Mouse (Mus musculus): ENCODE results near the gene Gm45618. TPM values are rescaled to one million over a fixed set of nuclear protein-coding genes. Genes with fewer than 3 reads are reported as not detected.
A peak's percentile ranks its signal among the peaks of the same experiment; 100 is the strongest.

Gene Gm45618
- polyA plus RNA-seq, 1 experiment from 2014 or later, result 0.36 TPM

- no peaks in the 10 kb centered on the region for H3K27me3 ChIP-seq (replicated peaks)
- peak overlapping the region; percentile 91 for H3K4me2 ChIP-seq
- peak; percentile 35 for ATAC-seq (replicated peaks)
- peak overlapping the region; percentile 98 for H3K9ac ChIP-seq
- H3K27ac ChIP-seq, result peak overlapping the region; percentile 78
- H3K9me3 ChIP-seq, result no peaks in the 10 kb centered on the region
- WGBS, result 2% methylated on average over 4 of the region's 4 CpGs
- peaks cover 14% of the 10 kb centered on the region for H3K36me3 ChIP-seq (replicated peaks)
- peak overlapping the region; percentile 89 for H3K4me3 ChIP-seq
- H3K4me1 ChIP-seq, result peaks cover 73% of the 10 kb centered on the region
Measured at GRCm38 (mm10) chr7:142091848-142092247, 28.7 kb downstream of the Gm45618 start.

DNA sequence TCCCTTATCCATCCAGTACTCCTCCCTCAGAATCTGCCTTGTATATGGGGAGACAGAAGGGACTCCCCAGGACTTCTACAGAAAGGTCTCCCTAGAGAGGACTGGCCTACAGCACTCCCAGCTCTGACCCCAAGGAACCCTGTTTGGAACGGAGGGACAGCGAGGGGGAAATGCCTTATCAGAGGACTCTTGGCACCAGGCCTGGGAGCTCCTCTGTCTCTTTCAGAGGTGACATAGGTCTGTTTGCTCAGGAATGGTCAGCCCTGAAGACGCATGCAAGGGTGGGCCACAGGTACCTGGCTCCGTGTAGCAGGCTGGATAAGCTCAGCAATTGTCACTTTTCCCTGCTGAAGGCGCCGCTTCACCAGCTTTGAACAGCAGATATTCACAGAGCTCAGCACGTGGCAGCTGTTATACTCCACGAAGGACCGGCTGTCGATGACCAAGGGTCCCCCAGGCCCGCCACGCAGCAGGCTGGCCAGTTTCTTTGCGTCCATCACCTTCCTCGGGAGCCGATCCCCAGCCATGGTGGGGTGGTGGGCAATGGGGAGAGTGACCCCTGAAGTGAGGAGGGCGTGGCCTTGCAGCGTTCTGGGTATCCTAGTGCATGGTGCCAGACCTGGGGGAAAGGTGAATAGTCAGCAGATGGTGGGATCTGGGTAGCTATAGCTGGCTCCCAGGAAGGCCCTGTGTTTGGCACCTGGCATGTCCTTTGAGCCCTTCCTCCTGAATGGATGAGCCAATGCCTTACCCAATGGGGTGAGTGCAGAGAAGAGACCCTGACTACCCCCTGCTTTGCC lies 30.7 kb downstream of the Gm45618 start:
- H3K27ac ChIP-seq, result peak overlapping the region; percentile 77
- H3K9ac ChIP-seq, result peak overlapping the region; percentile 16; the same call in 1 of the 2 replicates
- peaks cover 29% of the 10 kb centered on the region for H3K36me3 ChIP-seq (replicated peaks)
- H3K4me2 ChIP-seq, result peak overlapping the region; percentile 91
- no peak overlapping the region for H3K4me3 ChIP-seq
- H3K4me1 ChIP-seq, result peaks cover 66% of the 10 kb centered on the region
- ATAC-seq (replicated peaks), result no peak
- WGBS, result 56% methylated on average over 17 of the region's 17 CpGs
- H3K9me3 ChIP-seq, result no peaks in the 10 kb centered on the region
- H3K27me3 ChIP-seq (replicated peaks), result no peaks in the 10 kb centered on the region

DNA sequence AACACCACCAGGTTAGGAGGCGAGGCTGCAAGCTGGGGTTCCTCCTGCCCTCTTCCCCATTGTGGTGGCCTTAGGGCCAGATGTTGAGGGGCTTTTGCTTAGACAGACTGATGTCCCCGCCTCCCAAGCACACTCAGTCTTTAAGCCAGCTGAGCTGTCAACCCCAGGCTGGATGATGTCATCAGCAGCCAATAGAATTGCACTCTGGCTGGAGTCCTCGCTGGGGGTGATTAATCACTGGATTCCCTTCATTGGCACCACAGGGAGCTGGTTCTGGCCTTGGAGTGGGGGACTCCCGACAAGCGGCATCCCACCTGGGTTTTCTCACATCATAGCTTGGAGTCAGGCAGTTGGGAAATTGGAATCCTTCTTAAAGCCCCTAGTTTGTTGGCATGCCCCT lies 31.6 kb downstream of the Gm45618 start:
- H3K9ac ChIP-seq, result 0 out of 2 replicates have a peak overlapping the region, but pooled peaks have one; percentile 25
- peak overlapping the region; percentile 91 for H3K4me2 ChIP-seq
- 0 out of 2 replicates have a peak overlapping the region, but pooled peaks have one; percentile 0 for H3K4me3 ChIP-seq
- peaks cover 71% of the 10 kb centered on the region for H3K4me1 ChIP-seq
- H3K27me3 ChIP-seq (replicated peaks), result no peaks in the 10 kb centered on the region
- peak overlapping the region; percentile 77 for H3K27ac ChIP-seq
- WGBS, result 2% methylated on average over 5 of the region's 5 CpGs
- no peaks in the 10 kb centered on the region for H3K9me3 ChIP-seq
- ATAC-seq (replicated peaks), result peak; percentile 55
- peaks cover 39% of the 10 kb centered on the region for H3K36me3 ChIP-seq (replicated peaks)

DNA sequence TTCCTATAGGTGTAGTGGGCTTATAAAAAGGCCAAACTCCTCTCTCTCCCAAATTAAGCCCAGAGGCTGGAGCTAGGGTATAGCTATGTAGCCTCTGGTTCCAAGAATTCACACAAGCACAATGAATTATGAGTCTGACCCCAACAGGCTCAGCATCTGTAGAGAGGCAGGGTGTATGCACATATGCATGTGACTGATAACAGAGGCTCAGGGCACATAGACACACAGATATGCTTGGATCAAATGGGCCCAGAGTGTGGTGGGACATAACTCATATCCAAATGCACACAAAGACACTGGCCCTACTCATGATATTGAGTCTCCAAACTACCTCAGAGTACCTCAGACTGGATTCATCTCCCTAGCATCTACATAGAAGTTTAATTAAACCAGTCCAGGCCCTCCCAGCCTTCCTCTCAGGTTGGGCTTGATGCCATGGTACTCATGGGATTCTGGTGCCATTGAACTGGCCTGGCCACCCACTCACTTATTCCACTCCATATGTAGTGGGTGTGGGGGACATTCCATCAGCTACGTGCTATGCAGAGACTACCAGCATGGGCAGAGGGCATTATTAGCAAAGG lies 33.4 kb downstream of the Gm45618 start:
- Histone ChIP-seq H3K4me2 (no peak overlapping the region), H3K27ac (no peak overlapping the region), H3K36me3 (replicated peaks) (peaks cover 54% of the 10 kb centered on the region), H3K9ac (no peak overlapping the region), H3K9me3 (no peaks in the 10 kb centered on the region), H3K4me1 (peaks cover 57% of the 10 kb centered on the region), H3K27me3 (replicated peaks) (peaks cover 7% of the 10 kb centered on the region; the same call in 1 of the 2 replicates), H3K4me3 (no peak overlapping the region)
- 81% methylated on average over 1 of the region's 1 CpGs for WGBS
- ATAC-seq (replicated peaks), result no peak

- peaks cover 49% of the 10 kb centered on the region for H3K4me1 ChIP-seq
- no peak for ATAC-seq (replicated peaks)
- 90% methylated on average over 4 of the region's 4 CpGs for WGBS
- no peak overlapping the region for H3K9ac ChIP-seq
- peaks cover 56% of the 10 kb centered on the region for H3K36me3 ChIP-seq (replicated peaks)
- H3K9me3 ChIP-seq, result no peaks in the 10 kb centered on the region
- H3K4me2 ChIP-seq, result no peak overlapping the region
- H3K4me3 ChIP-seq, result no peak overlapping the region
- H3K27ac ChIP-seq, result no peak overlapping the region
- H3K27me3 ChIP-seq (replicated peaks), result peaks cover 7% of the 10 kb centered on the region; the same call in 1 of the 2 replicates
Measured at GRCm38 (mm10) chr7:142086159-142086905, 34.2 kb downstream of the Gm45618 start.

- H3K36me3 ChIP-seq (replicated peaks), result peaks cover 62% of the 10 kb centered on the region
- 36% methylated on average over 3 of the region's 3 CpGs for WGBS
- no peak overlapping the region for H3K4me3 ChIP-seq
- 0 out of 2 replicates have a peak, but pooled peaks have one; percentile 3 for ATAC-seq (replicated peaks)
- H3K27me3 ChIP-seq (replicated peaks), result peaks cover 7% of the 10 kb centered on the region; the same call in 1 of the 2 replicates
- no peak overlapping the region for H3K4me2 ChIP-seq
- H3K9me3 ChIP-seq, result no peaks in the 10 kb centered on the region
- no peak overlapping the region for H3K27ac ChIP-seq
- H3K4me1 ChIP-seq, result peaks cover 34% of the 10 kb centered on the region
- H3K9ac ChIP-seq, result no peak overlapping the region
Measured at GRCm38 (mm10) chr7:142084820-142085219, 35.7 kb downstream of the Gm45618 start.

- Histone ChIP-seq H3K4me1 (peaks cover 30% of the 10 kb centered on the region), H3K27me3 (replicated peaks) (peaks cover 7% of the 10 kb centered on the region; the same call in 1 of the 2 replicates), H3K27ac (no peak overlapping the region), H3K4me2 (no peak overlapping the region), H3K4me3 (no peak overlapping the region), H3K9ac (no peak overlapping the region), H3K36me3 (replicated peaks) (peaks cover 62% of the 10 kb centered on the region), H3K9me3 (no peaks in the 10 kb centered on the region)
- peak; percentile 6; the same call in 1 of the 2 replicates for ATAC-seq (replicated peaks)
- WGBS, result 23% methylated on average over 5 of the region's 5 CpGs
Measured at GRCm38 (mm10) chr7:142084395-142084794, 36.1 kb downstream of the Gm45618 start.

GRCm38 (mm10) chr7:142083588-142084317 lies 36.8 kb downstream of the Gm45618 start:
- Histone ChIP-seq H3K27me3 (replicated peaks) (peaks cover 7% of the 10 kb centered on the region; the same call in 1 of the 2 replicates), H3K4me3 (no peak overlapping the region), H3K9ac (no peak overlapping the region), H3K27ac (no peak overlapping the region), H3K36me3 (replicated peaks) (peaks cover 62% of the 10 kb centered on the region), H3K9me3 (no peaks in the 10 kb centered on the region), H3K4me1 (peaks cover 23% of the 10 kb centered on the region), H3K4me2 (no peak overlapping the region)
- 45% methylated on average over 12 of the region's 12 CpGs for WGBS
- ATAC-seq (replicated peaks), result no peak

DNA sequence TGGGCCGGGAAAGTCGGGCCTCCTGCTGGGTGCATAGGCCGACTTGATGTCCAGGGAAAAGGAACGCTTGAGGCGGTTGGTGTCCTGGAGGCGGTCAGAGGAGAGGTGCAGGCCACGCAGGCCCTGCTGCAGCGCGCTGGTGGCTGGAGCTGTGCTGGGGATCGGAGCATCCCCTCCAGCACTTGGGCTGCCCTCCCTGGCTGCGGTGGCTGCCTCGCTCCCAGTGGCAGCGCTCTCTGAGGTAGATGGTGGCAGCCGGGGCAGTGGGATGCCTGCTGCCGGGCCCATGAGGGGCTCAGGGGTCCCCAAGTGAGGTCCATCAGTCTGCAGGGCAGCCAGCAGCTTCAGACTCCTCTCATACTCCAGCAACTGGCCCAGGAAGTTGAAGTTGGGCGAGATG lies 37.9 kb downstream of the Gm45618 start:
- H3K4me1 ChIP-seq, result peaks cover 15% of the 10 kb centered on the region; the same call in 1 of the 2 replicates
- H3K4me2 ChIP-seq, result no peak overlapping the region
- no peaks in the 10 kb centered on the region for H3K9me3 ChIP-seq
- ATAC-seq (replicated peaks), result no peak
- no peak overlapping the region for H3K27ac ChIP-seq
- no peak overlapping the region for H3K9ac ChIP-seq
- no peak overlapping the region for H3K4me3 ChIP-seq
- H3K36me3 ChIP-seq (replicated peaks), result peaks cover 55% of the 10 kb centered on the region
- H3K27me3 ChIP-seq (replicated peaks), result peaks cover 7% of the 10 kb centered on the region; the same call in 1 of the 2 replicates
- 43% methylated on average over 15 of the region's 16 CpGs for WGBS

- Histone ChIP-seq H3K4me3 (no peak overlapping the region), H3K36me3 (replicated peaks) (peaks cover 51% of the 10 kb centered on the region), H3K4me2 (no peak overlapping the region), H3K4me1 (peaks cover 15% of the 10 kb centered on the region; the same call in 1 of the 2 replicates), H3K27ac (no peak overlapping the region), H3K9ac (no peak overlapping the region), H3K9me3 (no peaks in the 10 kb centered on the region), H3K27me3 (replicated peaks) (peaks cover 7% of the 10 kb centered on the region; the same call in 1 of the 2 replicates)
- no peak for ATAC-seq (replicated peaks)
- 18% methylated on average over 38 of the region's 38 CpGs for WGBS
Measured at GRCm38 (mm10) chr7:142082179-142082578, 38.4 kb downstream of the Gm45618 start.

DNA sequence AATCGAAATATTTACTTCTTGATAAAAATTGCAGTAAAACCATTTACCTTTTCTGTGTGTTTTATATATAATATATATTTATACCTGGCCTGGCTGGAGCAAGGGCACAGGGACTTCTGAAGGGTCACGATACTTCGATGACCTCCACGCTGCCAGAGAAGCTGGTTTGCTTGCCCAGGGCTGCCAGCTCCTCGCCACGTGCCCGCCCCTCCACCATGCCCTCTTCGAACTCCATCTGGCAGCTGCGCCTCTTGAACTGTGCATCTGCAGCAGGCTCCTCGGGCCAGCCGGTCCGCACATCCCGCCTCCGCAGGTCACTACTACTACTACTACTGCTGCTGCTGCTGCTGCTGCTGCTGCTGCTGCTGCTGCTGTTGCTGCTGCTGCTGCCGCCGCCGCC lies 38.8 kb downstream of the Gm45618 start:
- Histone ChIP-seq H3K27ac (no peak overlapping the region), H3K27me3 (replicated peaks) (peaks cover 7% of the 10 kb centered on the region; the same call in 1 of the 2 replicates), H3K4me1 (peaks cover 15% of the 10 kb centered on the region; the same call in 1 of the 2 replicates), H3K4me2 (no peak overlapping the region), H3K4me3 (no peak overlapping the region), H3K9ac (no peak overlapping the region), H3K9me3 (no peaks in the 10 kb centered on the region), H3K36me3 (replicated peaks) (peaks cover 46% of the 10 kb centered on the region)
- no peak for ATAC-seq (replicated peaks)
- 37% methylated on average over 17 of the region's 17 CpGs for WGBS
